Mouse (Mus musculus) embryonic facial prominence, embryonic 12.5 days (tissue): Measurements from ENCODE around the gene Itga9. TPM values are rescaled to one million over a fixed set of nuclear protein-coding genes. Genes with fewer than 3 reads are reported as not detected.

ENCODE experiments used
- ATAC-seq: fragments of 200-750 bp; cut with Nextera tagmentation; 2 replicates; pipeline ENCODE4 v1.8.0; 2017; ENCODE audit not compliant: insufficient number of reproducible peaks, insufficient read depth, low FRiP score, low TSS enrichment
- H3K27ac ChIP-seq: fragments of 300-500 bp; sonication (generic); 2 replicates; pipeline ENCODE4 v1.5.1; 2016; ENCODE audit warnings: mild to moderate bottlenecking
- H3K27me3 ChIP-seq: fragments of 300-500 bp; sonication (generic); 2 replicates; pipeline ENCODE4 v1.6.1; 2016; ENCODE audit warnings: mild to moderate bottlenecking, moderate library complexity
- H3K36me3 ChIP-seq: fragments of 300-500 bp; sonication (generic); 2 replicates; pipeline ENCODE4 v1.6.1; 2016; ENCODE audit warnings: mild to moderate bottlenecking
- H3K4me1 ChIP-seq: fragments of 300-500 bp; sonication (generic); 2 replicates; pipeline ENCODE4 v1.6.1; 2016
- H3K4me2 ChIP-seq: fragments of 300-500 bp; sonication (generic); replicated peaks from 2 replicates; pipeline ENCODE4 v1.6.1; 2016; ENCODE audit warnings: mild to moderate bottlenecking, moderate library complexity
- H3K4me3 ChIP-seq: fragments of 300-500 bp; sonication (generic); 2 replicates; pipeline ENCODE4 v1.5.1; 2016; ENCODE audit warnings: mild to moderate bottlenecking
- H3K9ac ChIP-seq: fragments of 300-500 bp; sonication (generic); 2 replicates; pipeline ENCODE4 v1.6.1; 2016; ENCODE audit warnings: mild to moderate bottlenecking, moderate library complexity
- H3K9me3 ChIP-seq: fragments of 300-500 bp; sonication (generic); 2 replicates; pipeline ENCODE4 v1.6.1; 2016; ENCODE audit warnings: mild to moderate bottlenecking, moderate library complexity
- WGBS: fragments of 180-500 bp; shearing (Covaris S2); methylation state at CpG from one replicate; pipeline ENCODE4 v1.1.7; 2016; 5-methylcytosine and 5-hydroxymethylcytosine counted together
- polyA plus RNA-seq: library from polyadenylated mRNA; unstranded; fragments of >200 nt; fragmentation: Nextera tagmentation; extraction: Ambion mirVana; gene quantifications from 2 replicates; pipeline ENCODE4 v1.2.1, GENCODE M21; 2016

Itga9 gene
- polyA plus RNA-seq, 1 experiment from 2014 or later: 18.7 TPM

DNA sequence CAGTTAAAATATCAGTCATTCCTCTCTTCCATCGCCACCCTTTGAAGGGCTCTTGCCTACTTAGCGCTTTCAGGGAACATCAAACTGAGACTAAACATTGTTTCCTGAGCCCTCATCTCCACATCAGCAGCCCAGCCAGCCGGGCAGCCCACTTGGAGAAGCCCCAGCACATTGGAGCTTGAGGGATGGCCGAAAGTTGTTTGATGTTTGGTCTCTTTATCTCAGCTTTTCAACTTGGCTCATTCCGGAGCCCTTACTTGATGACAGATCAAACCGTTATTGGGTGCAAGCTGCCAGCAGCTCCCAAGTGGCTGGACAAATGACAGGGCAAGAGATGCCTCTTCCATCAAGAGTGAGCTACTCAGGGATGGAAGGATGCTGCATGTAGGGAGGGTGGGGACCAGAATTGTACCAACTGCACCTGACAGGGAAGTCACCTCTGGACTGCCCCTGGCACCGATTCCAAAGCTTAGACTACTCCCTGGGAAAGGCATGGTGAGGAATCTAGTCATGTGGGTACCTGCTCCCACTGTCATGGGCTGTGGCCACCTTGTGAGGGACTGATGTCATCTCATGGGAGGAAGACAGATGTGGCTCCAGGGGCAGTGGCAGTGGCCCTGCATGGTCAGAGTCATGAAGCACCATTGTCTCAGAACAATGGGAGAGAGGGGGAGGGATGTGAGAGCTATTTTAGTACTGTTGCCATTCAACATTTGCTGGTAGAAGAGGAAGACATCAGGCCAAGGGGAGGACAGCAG lies 232.6 kb downstream of the Itga9 start:
- no peak for ATAC-seq
- WGBS: 84% methylated on average over 7 of the region's 7 CpGs
- no peaks in the 10 kb centered on the region for H3K27me3 ChIP-seq
- H3K9ac ChIP-seq: no peak overlapping the region
- no peak overlapping the region for H3K27ac ChIP-seq
- peaks cover 24% of the 10 kb centered on the region for H3K36me3 ChIP-seq
- no peaks in the 10 kb centered on the region for H3K9me3 ChIP-seq
- H3K4me3 ChIP-seq: no peak overlapping the region
- H3K4me1 ChIP-seq: peaks cover 14% of the 10 kb centered on the region
- H3K4me2 ChIP-seq: no peak overlapping the region

DNA sequence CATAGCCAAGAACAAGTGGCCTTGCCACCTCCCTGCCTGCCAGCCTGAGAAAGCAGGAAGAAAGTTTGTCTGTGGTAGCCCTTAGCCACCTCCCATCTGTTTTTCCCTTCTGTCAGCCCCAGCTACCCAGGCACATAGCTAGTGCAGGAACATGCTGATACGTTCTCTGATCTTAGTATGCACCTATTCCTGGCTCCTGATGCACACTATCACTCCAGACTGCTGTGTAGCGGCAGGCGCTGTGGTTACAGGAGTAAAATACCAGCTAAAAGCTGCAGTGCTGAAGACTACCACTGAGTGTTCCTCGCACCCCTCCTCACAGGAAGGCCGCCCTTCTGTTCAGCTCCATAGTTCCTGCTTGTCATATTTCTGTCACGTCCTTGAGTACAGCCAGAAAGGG lies 234.8 kb downstream of the Itga9 start:
- Histone ChIP-seq H3K9ac (no peak overlapping the region), H3K4me1 (peaks cover 14% of the 10 kb centered on the region), H3K4me2 (no peak overlapping the region), H3K36me3 (peaks cover 10% of the 10 kb centered on the region; the same call in 1 of the 2 replicates), H3K27ac (0 out of 2 replicates have a peak overlapping the region, but pooled peaks have one; percentile 51), H3K4me3 (no peak overlapping the region), H3K27me3 (no peaks in the 10 kb centered on the region), H3K9me3 (no peaks in the 10 kb centered on the region)
- 83% methylated on average over 6 of the region's 6 CpGs for WGBS
- no peak for ATAC-seq

GRCm38 (mm10) chr9:118841907-118842432 lies 235.5 kb downstream of the Itga9 start:
- no peaks in the 10 kb centered on the region for H3K9me3 ChIP-seq
- 56% methylated on average over 7 of the region's 7 CpGs for WGBS
- no peak overlapping the region for H3K9ac ChIP-seq
- no peak for ATAC-seq
- H3K36me3 ChIP-seq: 0 out of 2 replicates have a peak, but pooled peaks cover 5% of the 10 kb centered on the region
- peak overlapping the region; percentile 51; the same call in 1 of the 2 replicates for H3K27ac ChIP-seq
- H3K4me3 ChIP-seq: no peak overlapping the region
- H3K4me2 ChIP-seq: no peak overlapping the region
- peaks cover 11% of the 10 kb centered on the region for H3K4me1 ChIP-seq
- H3K27me3 ChIP-seq: no peaks in the 10 kb centered on the region

DNA sequence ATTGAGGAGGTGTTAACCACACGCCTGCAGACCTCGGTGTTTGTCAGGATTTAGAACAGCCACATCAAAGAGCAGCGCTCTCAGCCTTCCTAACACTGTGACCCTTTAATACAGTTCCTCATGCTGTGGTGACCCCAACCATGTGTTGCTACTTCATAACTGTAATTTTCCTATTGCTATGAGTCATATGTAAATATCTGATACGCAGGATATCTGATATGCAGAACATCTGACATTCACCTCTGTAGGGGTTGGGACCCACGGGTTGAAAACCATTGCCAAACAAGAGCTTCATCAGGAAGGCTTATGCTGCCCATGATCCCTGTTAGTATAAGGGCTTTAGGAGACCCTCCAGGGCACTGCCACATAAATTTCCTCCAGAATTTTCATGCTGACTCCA lies 237.2 kb downstream of the Itga9 start:
- Histone ChIP-seq H3K27me3 (no peaks in the 10 kb centered on the region), H3K27ac (no peak overlapping the region), H3K36me3 (0 out of 2 replicates have a peak, but pooled peaks cover 7% of the 10 kb centered on the region), H3K9ac (no peak overlapping the region), H3K9me3 (no peaks in the 10 kb centered on the region), H3K4me3 (no peak overlapping the region), H3K4me1 (peaks cover 10% of the 10 kb centered on the region), H3K4me2 (no peak overlapping the region)
- 68% methylated on average over 5 of the region's 5 CpGs for WGBS
- no peak for ATAC-seq

GRCm38 (mm10) chr9:118845003-118845402 lies 238.5 kb downstream of the Itga9 start:
- H3K27ac ChIP-seq: no peak overlapping the region
- no peak overlapping the region for H3K4me2 ChIP-seq
- no peak overlapping the region for H3K9ac ChIP-seq
- peaks cover 10% of the 10 kb centered on the region for H3K4me1 ChIP-seq
- no peaks in the 10 kb centered on the region for H3K9me3 ChIP-seq
- 0 out of 2 replicates have a peak, but pooled peaks cover 7% of the 10 kb centered on the region for H3K36me3 ChIP-seq
- H3K27me3 ChIP-seq: no peaks in the 10 kb centered on the region
- ATAC-seq: no peak
- 74% methylated on average over 5 of the region's 5 CpGs for WGBS
- H3K4me3 ChIP-seq: no peak overlapping the region

GRCm38 (mm10) chr9:118846766-118847165 lies 240.3 kb downstream of the Itga9 start:
- Histone ChIP-seq H3K9ac (no peak overlapping the region), H3K27ac (no peak overlapping the region), H3K27me3 (no peaks in the 10 kb centered on the region), H3K36me3 (0 out of 2 replicates have a peak, but pooled peaks cover 3% of the 10 kb centered on the region), H3K4me1 (peaks cover 4% of the 10 kb centered on the region), H3K9me3 (no peaks in the 10 kb centered on the region), H3K4me3 (no peak overlapping the region), H3K4me2 (no peak overlapping the region)
- WGBS: 87% methylated on average over 3 of the region's 3 CpGs
- ATAC-seq: no peak

DNA sequence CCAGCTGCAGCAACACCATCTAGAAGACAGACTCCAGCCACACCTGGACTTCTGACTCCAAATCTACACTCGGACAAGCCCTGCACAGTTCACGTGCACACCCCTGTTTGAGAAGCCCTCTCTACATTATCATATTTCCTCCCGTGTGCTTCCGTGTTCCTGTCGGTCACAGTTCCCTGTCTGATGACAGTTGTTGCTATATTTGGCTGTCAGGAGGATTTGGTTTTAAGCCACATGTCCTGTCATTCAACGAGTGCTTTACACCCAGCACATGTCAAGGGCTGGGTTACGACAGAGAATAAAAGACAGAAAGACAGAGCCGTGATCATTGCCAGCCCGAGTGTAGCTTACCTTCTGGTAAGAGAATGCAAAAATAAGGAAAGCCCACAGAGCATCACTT lies 250.2 kb downstream of the Itga9 start:
- WGBS: 75% methylated on average over 9 of the region's 9 CpGs
- Histone ChIP-seq H3K36me3 (no peaks in the 10 kb centered on the region), H3K9me3 (no peaks in the 10 kb centered on the region), H3K9ac (no peak overlapping the region), H3K4me3 (no peak overlapping the region), H3K4me2 (no peak overlapping the region), H3K27me3 (no peaks in the 10 kb centered on the region), H3K27ac (no peak overlapping the region), H3K4me1 (peaks cover 28% of the 10 kb centered on the region)
- no peak for ATAC-seq

DNA sequence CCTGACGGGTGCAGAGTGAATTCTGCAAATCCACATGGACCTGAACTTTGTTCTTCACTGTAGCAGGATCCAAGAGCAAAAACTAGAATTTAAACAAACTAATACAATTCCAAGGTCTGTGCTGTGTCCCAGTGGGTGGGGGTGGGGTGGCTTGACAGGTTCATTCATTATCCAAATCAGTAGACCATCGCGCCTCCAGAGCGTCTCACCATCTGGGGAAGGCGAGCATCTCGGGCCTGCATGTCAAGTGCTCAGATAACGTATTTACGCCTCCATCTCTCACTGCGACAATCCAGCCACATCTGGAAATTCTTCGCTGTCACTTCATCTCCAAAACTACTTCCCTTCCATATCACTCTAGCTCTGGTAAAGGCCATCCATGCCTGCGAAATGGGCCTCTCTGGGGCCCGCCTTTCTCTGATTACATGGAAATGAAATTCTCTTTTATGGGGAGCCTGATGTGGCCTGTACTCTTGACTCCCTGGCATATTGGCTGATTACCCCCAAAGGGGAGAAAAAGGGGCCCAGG lies 254.2 kb downstream of the Itga9 start:
- Histone ChIP-seq H3K9ac (no peak overlapping the region), H3K27me3 (0 out of 2 replicates have a peak, but pooled peaks cover 4% of the 10 kb centered on the region), H3K4me3 (no peak overlapping the region), H3K36me3 (no peaks in the 10 kb centered on the region), H3K4me2 (no peak overlapping the region), H3K9me3 (no peaks in the 10 kb centered on the region), H3K27ac (no peak overlapping the region; the same call in 1 of the 2 replicates), H3K4me1 (peaks cover 49% of the 10 kb centered on the region)
- no peak for ATAC-seq
- WGBS: 40% methylated on average over 12 of the region's 12 CpGs

DNA sequence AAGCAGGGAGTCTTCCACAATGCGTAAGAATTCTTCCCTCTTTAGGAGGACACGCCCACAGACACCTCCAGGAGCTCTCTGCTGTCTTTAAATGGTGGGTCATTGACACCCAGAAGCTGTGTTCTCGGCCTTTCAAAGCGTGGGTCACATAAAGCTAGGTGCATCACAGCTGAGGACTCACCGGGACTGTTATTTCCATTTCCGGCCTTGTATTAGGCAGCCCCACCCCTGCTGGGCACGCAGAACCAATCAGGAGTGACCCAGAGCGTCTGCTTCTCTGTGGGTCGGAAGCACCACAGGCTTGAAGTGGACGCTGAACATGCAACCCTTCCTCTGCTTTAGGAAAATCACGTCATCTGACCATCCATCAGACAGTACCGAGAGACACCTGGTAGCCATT lies 255.7 kb downstream of the Itga9 start:
- H3K9me3 ChIP-seq: no peaks in the 10 kb centered on the region
- ATAC-seq: no peak
- 0 out of 2 replicates have a peak, but pooled peaks cover 4% of the 10 kb centered on the region for H3K27me3 ChIP-seq
- no peak overlapping the region for H3K4me3 ChIP-seq
- 42% methylated on average over 12 of the region's 12 CpGs for WGBS
- H3K9ac ChIP-seq: no peak overlapping the region
- peak overlapping the region; percentile 26; the same call in 1 of the 2 replicates for H3K4me2 ChIP-seq
- H3K36me3 ChIP-seq: no peaks in the 10 kb centered on the region
- peaks cover 49% of the 10 kb centered on the region for H3K4me1 ChIP-seq
- peak overlapping the region; percentile 23; the same call in 1 of the 2 replicates for H3K27ac ChIP-seq

- Histone ChIP-seq H3K4me1 (peaks cover 49% of the 10 kb centered on the region), H3K27ac (peak overlapping the region; percentile 61; the same call in 1 of the 2 replicates), H3K4me2 (0 out of 2 replicates have a peak overlapping the region, but pooled peaks have one; percentile 26)
These were observed 256.4 kb downstream of the Itga9 start for GRCm38 (mm10) chr9:118862852-118863260.

GRCm38 (mm10) chr9:118863528-118863927 lies 257.0 kb downstream of the Itga9 start:
- 90% methylated on average over 8 of the region's 8 CpGs for WGBS
- Histone ChIP-seq H3K4me1 (peaks cover 45% of the 10 kb centered on the region), H3K27me3 (0 out of 2 replicates have a peak, but pooled peaks cover 4% of the 10 kb centered on the region), H3K4me3 (no peak overlapping the region), H3K4me2 (no peak overlapping the region), H3K27ac (peak overlapping the region; percentile 61; the same call in 1 of the 2 replicates), H3K36me3 (no peaks in the 10 kb centered on the region), H3K9me3 (no peaks in the 10 kb centered on the region), H3K9ac (no peak overlapping the region)
- no peak for ATAC-seq

More at GRCm38 (mm10) chr9:118862852-118863260, 256.4 kb downstream of the Itga9 start:
- Histone ChIP-seq H3K27me3 (0 out of 2 replicates have a peak, but pooled peaks cover 4% of the 10 kb centered on the region), H3K4me3 (no peak overlapping the region), H3K36me3 (no peaks in the 10 kb centered on the region), H3K9me3 (no peaks in the 10 kb centered on the region), H3K9ac (no peak overlapping the region)
- peak; percentile 65 for ATAC-seq
- WGBS: 11% methylated on average over 9 of the region's 9 CpGs
